Mouse (Mus musculus) lung, postnatal 36 days (tissue): ENCODE data around the gene Qrfp.

Experiments used
- DNase-seq: peaks from one replicate; pipeline ENCODE4 v3.0.0; 2022; ENCODE audit warnings: mixed read lengths

Qrfp gene

DNA sequence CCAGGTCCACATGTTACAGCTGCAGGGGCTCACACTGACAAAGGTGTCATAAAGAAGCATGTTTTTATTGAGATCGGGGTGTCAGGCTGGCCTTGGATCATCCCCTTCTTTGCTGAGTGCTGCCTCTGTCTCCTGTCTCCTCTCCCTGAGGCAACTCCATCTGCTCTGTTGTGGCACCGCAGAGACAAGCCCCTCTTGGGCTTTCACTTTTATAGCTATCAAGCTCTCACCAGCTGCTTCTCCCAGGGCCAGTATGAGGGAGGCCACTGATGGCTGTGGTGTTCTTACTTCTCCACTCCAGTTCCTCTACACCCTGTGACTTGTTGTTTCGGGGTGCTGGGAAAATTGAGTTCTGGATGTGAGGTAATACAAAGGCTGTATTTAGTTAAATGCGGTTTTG is 41.3 kb downstream of the Qrfp start:
- DNase-seq = no peak

DNA sequence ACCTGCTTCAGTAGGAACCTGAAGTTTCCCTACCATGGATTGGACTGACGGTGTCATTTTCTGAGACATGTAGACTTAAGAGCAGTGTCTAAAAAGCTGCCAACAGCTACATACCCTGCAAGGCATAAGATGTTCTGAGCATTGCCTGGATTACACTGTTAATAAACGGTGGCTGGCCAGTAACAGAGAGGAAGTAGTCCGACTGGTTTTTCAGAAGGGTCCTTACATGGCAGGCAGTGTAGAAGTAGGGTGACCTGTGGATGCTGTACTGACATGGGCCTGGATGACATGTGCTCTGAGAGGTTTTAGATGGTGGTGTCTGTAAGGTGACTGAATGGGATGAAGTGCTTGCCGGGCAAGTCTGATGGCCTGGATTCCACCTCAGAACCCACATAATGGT is 42.6 kb downstream of the Qrfp start:
- peak; percentile 63 for DNase-seq

DNA sequence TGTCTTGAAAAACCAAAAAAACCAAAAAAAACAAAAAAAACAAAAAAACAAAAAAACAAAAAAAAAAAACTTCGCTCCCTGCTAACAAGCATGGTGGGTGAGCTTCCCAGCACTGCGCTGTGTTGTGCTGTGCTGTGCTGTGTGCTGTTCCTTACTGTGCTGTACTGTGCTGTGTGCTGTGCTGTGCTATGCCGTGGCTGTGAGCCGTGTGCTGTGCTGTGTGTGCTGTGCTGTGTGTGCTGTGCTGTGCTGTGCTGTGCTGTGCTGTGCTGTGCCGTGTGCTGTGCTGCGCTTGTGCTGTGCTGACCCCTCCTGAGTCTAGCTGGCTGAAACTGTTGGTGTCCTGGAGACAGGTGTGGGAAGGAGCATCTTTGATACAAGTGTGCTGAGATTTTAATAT is 43.3 kb downstream of the Qrfp start:
- no peak for DNase-seq

DNA sequence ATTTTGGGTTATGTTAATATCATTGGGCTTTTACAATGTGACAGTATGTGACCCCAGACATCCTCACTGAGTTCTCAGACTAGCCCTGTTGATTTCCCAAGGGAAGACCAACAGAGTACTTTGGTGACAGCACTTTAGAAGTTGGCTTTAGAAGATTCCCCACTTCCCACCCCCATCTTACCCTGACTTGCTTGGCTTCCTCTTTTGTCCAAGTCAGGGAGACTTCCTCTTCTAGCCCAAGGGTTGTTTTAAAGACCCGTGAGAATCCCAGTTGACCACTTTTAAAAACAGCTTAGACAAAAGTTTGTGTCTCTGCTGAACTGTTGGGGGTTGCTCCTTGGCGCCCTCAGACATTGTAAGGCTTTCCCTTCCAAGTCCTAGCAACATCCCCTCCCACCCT is 47.1 kb downstream of the Qrfp start:
- no peak for DNase-seq

DNA sequence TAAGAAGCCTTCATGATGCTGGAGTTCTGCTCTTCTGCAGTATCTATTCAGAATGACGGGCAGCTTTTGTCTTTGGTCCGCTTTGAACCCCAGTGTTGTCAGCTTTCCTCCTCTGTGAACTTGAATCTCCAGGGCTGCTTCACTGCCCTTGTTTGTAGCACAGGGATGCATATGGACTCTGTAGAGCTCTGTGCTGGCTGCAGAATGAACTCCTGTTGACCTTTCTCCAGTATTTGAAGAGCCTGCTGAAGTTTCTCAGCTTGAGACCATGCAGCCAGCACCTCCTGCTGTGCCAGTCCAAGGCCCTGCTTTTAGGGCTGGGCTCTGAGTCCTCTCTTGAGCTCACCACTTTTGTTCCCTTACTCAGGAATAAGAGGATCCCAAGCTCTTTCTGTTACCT is 47.5 kb downstream of the Qrfp start:
- DNase-seq = no peak

DNA sequence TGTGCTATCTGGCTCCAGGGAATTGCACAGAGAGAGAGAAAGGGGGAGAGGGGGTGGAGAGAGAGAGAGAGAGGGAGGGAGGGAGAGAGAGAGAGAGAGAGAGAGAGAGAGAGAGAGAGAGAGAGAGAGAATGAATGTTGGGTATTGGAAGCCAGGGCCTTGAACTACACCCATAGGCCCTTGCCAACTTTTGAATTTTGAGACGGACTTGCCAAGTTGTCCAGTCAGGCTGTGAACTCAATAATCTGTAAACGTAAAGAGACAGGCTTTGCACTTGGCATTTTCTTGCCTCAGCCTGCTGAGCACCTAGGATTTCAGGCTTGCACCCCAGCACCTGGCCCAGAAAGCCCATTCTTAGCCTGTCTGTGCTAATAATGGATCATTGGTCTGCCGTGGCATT is 48.2 kb downstream of the Qrfp start:
- DNase-seq = no peak

DNA sequence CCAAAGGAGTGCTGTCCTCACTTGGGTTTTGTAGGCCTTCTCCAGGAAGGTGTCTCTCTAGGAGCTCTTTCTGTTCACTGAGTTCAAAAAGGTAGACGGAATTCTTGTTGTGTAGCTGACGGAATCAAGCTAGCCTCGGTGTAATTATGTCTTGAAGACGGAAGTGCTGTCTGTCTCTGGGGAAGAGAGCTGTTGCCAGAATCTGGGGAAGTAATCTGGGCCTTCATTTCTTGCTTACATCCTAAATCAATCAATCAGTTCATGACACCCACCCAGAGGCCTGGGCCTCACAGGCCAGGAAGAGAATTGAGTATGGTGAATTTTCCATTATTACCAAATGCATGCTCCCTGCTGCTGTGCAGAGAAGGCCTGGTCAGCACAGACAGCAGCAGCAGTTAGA is 48.8 kb downstream of the Qrfp start:
- DNase-seq = peak; percentile 58

DNA sequence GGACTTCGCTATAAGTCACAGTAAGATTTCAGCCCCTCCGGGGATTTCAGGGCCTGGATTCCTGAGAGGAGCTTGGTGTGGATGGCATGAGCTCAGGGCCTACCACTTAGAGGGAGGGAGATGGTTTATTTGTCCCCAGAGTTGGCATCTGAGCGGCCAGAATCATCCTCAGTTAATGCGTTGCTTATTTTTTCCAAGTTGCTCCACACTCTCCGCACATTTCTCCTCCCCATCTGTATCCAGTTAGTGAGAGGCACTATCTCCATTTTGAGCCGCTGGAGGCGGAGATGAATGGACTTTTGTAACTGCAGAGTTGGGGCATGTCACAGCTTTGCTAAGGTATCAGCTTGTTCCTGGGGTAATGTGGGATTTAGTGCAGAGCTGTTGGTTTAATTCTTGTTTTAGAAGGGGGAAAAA is 49.3 kb downstream of the Qrfp start:
- no peak for DNase-seq

DNA sequence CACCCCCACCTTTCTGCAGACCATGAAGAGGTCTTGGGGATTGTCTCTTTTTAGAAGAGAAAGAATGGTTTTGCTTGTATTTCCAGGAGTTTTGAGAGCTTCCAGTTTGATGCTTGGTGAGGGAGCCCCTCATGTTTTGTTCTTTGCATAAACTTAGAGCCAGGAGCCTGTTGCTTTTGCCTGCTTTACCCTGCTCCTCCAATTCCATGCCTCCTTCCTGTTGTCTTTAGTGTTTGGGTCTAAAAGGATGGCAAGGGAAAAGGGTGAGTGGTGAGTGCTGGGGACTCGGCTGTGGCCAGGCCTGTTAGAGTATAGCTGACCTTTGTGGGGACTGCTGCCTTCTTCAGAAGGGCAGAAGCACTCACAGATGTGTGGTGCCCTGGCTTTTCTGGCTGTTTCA is 49.9 kb downstream of the Qrfp start:
- DNase-seq = no peak

DNA sequence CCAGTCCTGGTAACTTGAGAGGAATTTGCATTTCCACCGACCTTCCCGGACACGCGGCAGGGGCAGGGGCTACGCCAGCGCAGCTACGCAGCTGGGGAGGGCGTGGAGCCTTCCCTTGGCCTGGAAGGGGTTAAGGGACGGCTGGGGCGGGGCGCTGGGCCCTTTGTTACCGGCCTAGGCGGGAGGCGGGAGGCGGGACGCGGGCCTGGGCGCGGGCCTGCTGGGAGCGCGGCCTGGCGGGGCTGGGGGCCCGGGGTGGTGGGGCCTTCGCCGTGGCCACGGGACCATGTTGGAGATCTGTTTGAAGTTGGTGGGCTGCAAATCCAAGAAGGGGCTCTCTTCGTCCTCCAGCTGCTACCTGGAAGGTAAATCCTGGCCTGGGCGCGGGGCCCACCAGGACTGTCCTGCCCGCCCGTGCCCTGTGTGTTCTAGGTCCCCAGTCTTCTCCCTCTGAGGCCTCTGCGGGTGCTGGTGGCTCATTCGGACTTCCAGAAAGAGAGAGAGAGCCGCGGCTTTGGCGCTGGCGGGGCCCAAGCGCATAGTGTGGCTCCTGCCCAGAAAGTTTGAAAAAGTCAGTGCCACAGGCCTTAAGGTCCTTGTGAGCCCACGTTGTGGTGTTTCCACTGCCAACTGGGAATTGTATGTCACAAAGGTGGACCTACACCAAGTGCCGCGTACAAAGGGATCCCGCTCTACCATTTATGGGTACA is 50.5 kb downstream of the Qrfp start:
- DNase-seq = peak; percentile 91

DNA sequence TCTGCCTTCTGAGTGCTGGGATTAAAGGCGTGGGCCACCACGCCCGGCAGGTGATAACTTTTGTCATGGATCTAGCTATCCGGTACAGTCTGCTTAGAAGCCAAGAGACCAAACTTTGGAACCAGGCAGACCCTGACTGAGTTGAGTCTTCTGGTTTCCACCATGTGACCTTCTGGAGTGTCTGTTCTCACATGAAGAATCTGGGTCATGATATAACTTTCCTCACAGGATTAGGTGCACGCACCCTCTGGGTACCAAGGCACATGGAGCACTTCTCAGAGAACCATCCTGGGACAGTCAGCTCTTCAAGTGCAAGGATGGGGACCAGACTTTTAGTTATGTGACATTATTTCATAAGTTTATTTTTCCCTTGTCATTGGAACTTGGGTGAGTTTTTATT is 51.4 kb downstream of the Qrfp start:
- no peak for DNase-seq

DNA sequence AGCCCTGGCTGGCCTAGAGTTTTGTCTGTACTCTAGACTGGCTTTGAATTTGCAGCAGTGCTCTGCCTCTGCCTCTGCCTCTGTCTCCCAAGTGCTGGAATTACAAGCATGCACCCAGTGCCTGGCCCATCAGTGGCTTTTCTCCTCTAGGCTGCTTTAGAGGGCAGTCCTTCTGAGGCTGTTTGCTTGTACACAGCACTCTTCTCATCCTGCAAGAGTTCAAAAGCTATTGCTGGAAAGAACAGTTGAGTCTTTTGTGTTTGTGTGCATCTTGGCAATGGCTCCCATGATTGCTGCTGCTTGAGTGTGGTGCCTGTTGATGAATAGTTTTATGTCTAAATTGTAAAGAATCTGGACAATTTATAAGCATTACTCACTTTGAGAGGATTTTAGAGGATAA is 52.9 kb downstream of the Qrfp start:
- no peak for DNase-seq
